Mouse (Mus musculus) liver, adult 2 months (tissue): ENCODE results near the gene Otud4. TPM values are rescaled to one million over a fixed set of nuclear protein-coding genes. Genes with fewer than 3 reads are reported as not detected.
"Not testable (repeated sequence)": the region's sequence is repeated elsewhere in the genome, so short reads cannot be mapped to it uniquely, and the experiment has no call there.

Experiments used
- DNase-seq: peaks from one replicate; pipeline ENCODE4 v3.0.0-alpha.2; 2011; ENCODE audit warnings: low read depth, low spot score; ENCODE audit errors: extremely low read depth
- H3K27ac ChIP-seq: fragments of 200-500 bp; replicated peaks from 2 replicates; pipeline ENCODE4 v1.5.1; 2012; ENCODE audit warnings: low read depth, mild to moderate bottlenecking, control low read depth, inconsistent platforms, low read length; ENCODE audit not compliant: insufficient read depth
- H3K27me3 ChIP-seq: fragments of 200-500 bp; 2 replicates; pipeline ENCODE4 v1.6.1; 2012; ENCODE audit warnings: mild to moderate bottlenecking, moderate library complexity, low read length, inconsistent platforms; ENCODE audit not compliant: control insufficient read depth, insufficient read depth
- H3K36me3 ChIP-seq: fragments of 200-500 bp; 2 replicates; pipeline ENCODE4 v1.6.1; 2012; ENCODE audit warnings: low read length, inconsistent platforms; ENCODE audit not compliant: control insufficient read depth, insufficient read depth
- H3K4me1 ChIP-seq: fragments of 200-500 bp; 2 replicates; pipeline ENCODE4 v1.6.1; 2011; ENCODE audit warnings: low read length; ENCODE audit not compliant: control insufficient read depth, insufficient read depth
- H3K4me3 ChIP-seq: fragments of 200-500 bp; 2 replicates; pipeline ENCODE4 v1.5.1; 2011; ENCODE audit warnings: low read depth, mild to moderate bottlenecking, control low read depth, low read length, moderate library complexity; ENCODE audit not compliant: insufficient read depth
- H3K79me2 ChIP-seq: fragments of 200-500 bp; 2 replicates; pipeline ENCODE4 v1.6.1; 2012; ENCODE audit warnings: inconsistent platforms, mild to moderate bottlenecking, low read length, moderate library complexity; ENCODE audit not compliant: control insufficient read depth, insufficient read depth
- H3K9ac ChIP-seq: fragments of 200-500 bp; 2 replicates; pipeline ENCODE4 v1.6.1; 2012; ENCODE audit warnings: low read depth, mild to moderate bottlenecking, control low read depth, inconsistent platforms, low read length
- CTCF ChIP-seq: fragments of 200-500 bp; IDR thresholded peaks from 2 replicates; pipeline ENCODE4 v1.5.1; 2011; ENCODE audit warnings: low read depth, low read length, control low read depth
- POLR2A ChIP-seq: fragments of 200-500 bp; IDR thresholded peaks from 2 replicates; pipeline ENCODE4 v1.6.1; 2011; ENCODE audit warnings: low read length, control low read depth; ENCODE audit not compliant: insufficient read depth; ENCODE audit errors: extremely low read depth
- WGBS: fragments of 180-500 bp; shearing (Covaris S2); methylation state at CpG from one replicate; pipeline ENCODE4 v1.1.7; 2018; 5-methylcytosine and 5-hydroxymethylcytosine counted together
- polyA plus RNA-seq: library from polyadenylated mRNA; depleted of rRNA; stranded (reverse); fragments of >200 nt; gene quantifications from 2 replicates; pipeline ENCODE4 v1.2.3, GENCODE M21; 2012
- total RNA-seq: library from RNA; depleted of rRNA; stranded (reverse); fragments of >200 nt; gene quantifications from 2 replicates; pipeline ENCODE4 v1.2.3, GENCODE M21; 2014

The Otud4 gene
- total and polyA plus RNA-seq, 2 experiments, result 9.4 to 19.2 TPM

- no peak for DNase-seq
- no peaks in the 10 kb centered on the region for H3K27me3 ChIP-seq
- H3K4me3 ChIP-seq, result peak overlapping the region; percentile 11; the same call in 1 of the 2 replicates
- no peak overlapping the region for H3K27ac ChIP-seq
- WGBS, result 28% methylated on average over 1 of the region's 1 CpGs
- H3K79me2 ChIP-seq, result peaks cover 29% of the 10 kb centered on the region; the same call in 1 of the 2 replicates
- no peak for TF ChIP-seq CTCF
- no peak for TF ChIP-seq POLR2A
- H3K36me3 ChIP-seq, result peaks cover 15% of the 10 kb centered on the region
- H3K9ac ChIP-seq, result no peak overlapping the region
- H3K4me1 ChIP-seq, result peaks cover 11% of the 10 kb centered on the region
Measured at GRCm38 (mm10) chr8:79641119-79641518, 1.7 kb downstream of the Otud4 start.

- 97% methylated on average over 4 of the region's 4 CpGs for WGBS
- Histone ChIP-seq H3K36me3 (peaks cover 24% of the 10 kb centered on the region), H3K9ac (no peak overlapping the region)
Measured at GRCm38 (mm10) chr8:79649569-79649968, 10.2 kb downstream of the Otud4 start.

GRCm38 (mm10) chr8:79650158-79650814 lies 10.9 kb downstream of the Otud4 start:
- TF ChIP-seq POLR2A (no peak), CTCF (no peak)
- DNase-seq, result no peak
- Histone ChIP-seq H3K9ac (no peak overlapping the region), H3K27me3 (no peaks in the 10 kb centered on the region), H3K79me2 (peaks cover 22% of the 10 kb centered on the region; the same call in 1 of the 2 replicates), H3K27ac (no peak overlapping the region), H3K4me3 (no peak overlapping the region), H3K36me3 (peaks cover 29% of the 10 kb centered on the region), H3K4me1 (peaks cover 11% of the 10 kb centered on the region)
- 56% methylated on average over 1 of the region's 1 CpGs for WGBS

More at GRCm38 (mm10) chr8:79649569-79649968, 10.2 kb downstream of the Otud4 start:
- TF ChIP-seq POLR2A (no peak), CTCF (no peak)
- H3K27ac ChIP-seq, result no peak overlapping the region
- no peaks in the 10 kb centered on the region for H3K27me3 ChIP-seq
- DNase-seq, result no peak
- peaks cover 9% of the 10 kb centered on the region for H3K4me1 ChIP-seq
- no peak overlapping the region for H3K4me3 ChIP-seq
- peaks cover 23% of the 10 kb centered on the region; the same call in 1 of the 2 replicates for H3K79me2 ChIP-seq

GRCm38 (mm10) chr8:79653736-79654135 lies 14.3 kb downstream of the Otud4 start:
- Histone ChIP-seq H3K27ac (peak overlapping the region; percentile 19; the same call in 1 of the 2 replicates), H3K79me2 (peaks cover 16% of the 10 kb centered on the region; the same call in 1 of the 2 replicates), H3K4me1 (peaks cover 11% of the 10 kb centered on the region), H3K9ac (no peak overlapping the region), H3K4me3 (no peak overlapping the region), H3K36me3 (peaks cover 39% of the 10 kb centered on the region), H3K27me3 (no peaks in the 10 kb centered on the region)
- WGBS, result 43% methylated on average over 4 of the region's 4 CpGs
- TF ChIP-seq POLR2A (no peak), CTCF (no peak)
- DNase-seq, result peak; percentile 68

GRCm38 (mm10) chr8:79658715-79659114 lies 19.3 kb downstream of the Otud4 start:
- not testable (repeated sequence) for DNase-seq, H3K4me1 ChIP-seq, H3K27ac ChIP-seq, H3K9ac ChIP-seq, H3K27me3 ChIP-seq, H3K4me3 ChIP-seq, H3K79me2 ChIP-seq
- 91% methylated on average over 4 of the region's 4 CpGs for WGBS
- peaks cover 65% of the 10 kb centered on the region for H3K36me3 ChIP-seq

- WGBS, result 90% methylated on average over 4 of the region's 4 CpGs
- no peak for DNase-seq
Measured at GRCm38 (mm10) chr8:79676461-79676860, 37.0 kb downstream of the Otud4 start.

More at GRCm38 (mm10) chr8:79676461-79676860, 37.0 kb downstream of the Otud4 start:
- Histone ChIP-seq H3K27me3 (no peaks in the 10 kb centered on the region), H3K79me2 (no peaks in the 10 kb centered on the region), H3K4me3 (no peak overlapping the region), H3K27ac (no peak overlapping the region), H3K36me3 (peaks cover 30% of the 10 kb centered on the region), H3K9ac (no peak overlapping the region), H3K4me1 (0 out of 2 replicates have a peak, but pooled peaks cover 1% of the 10 kb centered on the region)
- TF ChIP-seq POLR2A (no peak), CTCF (no peak)
